Mouse (Mus musculus) limb, embryonic 10.5 days (tissue): ENCODE measurements around the gene Prox2. TPM values are rescaled to one million over a fixed set of nuclear protein-coding genes. Genes with fewer than 3 reads are reported as not detected.

Experiments used
- polyA plus RNA-seq: library from polyadenylated mRNA; unstranded; fragments of >200 nt; fragmentation: Nextera tagmentation; extraction: Ambion mirVana; gene quantifications from 2 replicates; pipeline ENCODE4 v1.2.1, GENCODE M21; 2016

Gene Prox2
- polyA plus RNA-seq, 1 experiment from 2014 or later, result 2.7 TPM

Other genes with a start within 250 kb of the Prox2 start
- gene Ltbp2, start 234.2 kb downstream of the Prox2 start, polyA plus RNA-seq, result 0.03 TPM in 1 of 2 replicates, not detected in the other
- 170 and 186 TPM in 2 replicates for gene Fcf1, start 139.9 kb downstream of the Prox2 start, polyA plus RNA-seq
- gene Arel1, start 139.9 kb downstream of the Prox2 start, polyA plus RNA-seq, result 15.7 and 16.8 TPM in 2 replicates
- gene Ylpm1, start 114.4 kb downstream of the Prox2 start, polyA plus RNA-seq, result 35.8 and 36.6 TPM in 2 replicates
- 116 and 123 TPM in 2 replicates for gene Dlst, start 74 bp upstream of the Prox2 start, polyA plus RNA-seq
- 0.39 and 0.45 TPM in 2 replicates for gene Rps6kl1, start 40.5 kb upstream of the Prox2 start, polyA plus RNA-seq
- 6.9 and 9.6 TPM in 2 replicates for gene Pgf, start 67.0 kb upstream of the Prox2 start, polyA plus RNA-seq
- 126 and 133 TPM in 2 replicates for gene Eif2b2, start 108.7 kb upstream of the Prox2 start, polyA plus RNA-seq
- gene Mlh3, start 159.8 kb upstream of the Prox2 start, polyA plus RNA-seq, result 7.0 and 8.2 TPM in 2 replicates
- 47.2 and 54.2 TPM in 2 replicates for gene Acyp1, start 177.7 kb upstream of the Prox2 start, polyA plus RNA-seq
- gene Zc2hc1c, start 177.8 kb upstream of the Prox2 start, polyA plus RNA-seq, result 0.68 and 0.91 TPM in 2 replicates
- gene Nek9, start 228.6 kb upstream of the Prox2 start, polyA plus RNA-seq, result 26.0 and 29.9 TPM in 2 replicates